14 mouse cellular contexts compared by ENCODE assay signal in the genomic region with DNA sequence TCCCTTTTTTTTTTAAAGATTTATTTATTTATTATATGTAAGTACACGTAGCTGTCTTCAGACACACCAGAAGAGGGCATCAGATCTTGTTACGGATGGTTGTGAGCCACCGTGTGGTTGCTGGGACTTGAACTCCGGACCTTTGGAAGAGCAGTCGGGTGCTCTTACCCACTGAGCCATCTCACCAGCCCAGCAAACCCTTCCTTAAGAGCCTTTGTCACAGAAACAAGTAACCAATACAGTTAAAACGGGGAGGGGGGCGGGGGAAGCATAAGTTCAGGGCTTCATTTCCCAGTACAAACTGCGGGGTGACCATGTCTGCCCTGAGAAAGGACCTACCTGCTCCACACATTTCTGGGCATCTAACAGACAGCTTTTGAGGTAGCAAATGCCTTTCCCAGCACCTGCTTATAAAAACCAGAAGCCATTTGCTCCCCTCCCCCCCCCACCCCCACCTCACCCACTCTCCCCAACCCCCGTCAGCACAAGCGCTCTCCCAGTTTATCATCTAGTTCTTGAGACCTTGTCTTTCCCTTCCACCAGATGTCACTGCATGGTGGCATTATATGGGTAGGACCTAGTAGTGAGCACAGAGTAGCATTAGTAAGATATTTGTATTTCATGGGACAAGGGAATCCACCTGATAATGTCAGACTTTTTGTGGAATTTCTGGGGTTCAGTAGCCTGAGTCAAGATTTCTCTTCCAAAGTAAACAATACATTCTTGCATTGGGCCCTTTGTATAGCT. TPM values are rescaled to one million over a fixed set of nuclear protein-coding genes. Genes with fewer than 3 reads are reported as not detected.
DNase-seq lines count a peak whose midpoint lies in the region; ATAC-seq and TF ChIP-seq lines count a peak whose summit lies in the region.
"Had no signal": no experiment of that assay in that cellular context is flagged by ENCODE, and none has a peak within 500 bp of the region (broad histone marks: within the 10 kb centered on the region; RNA-seq: fewer than 3 reads in every experiment).

No protein-coding gene starts in this region.

- H3K36me3 ChIP-seq in kidney, postnatal 0 days (ENCODE audit: insufficient read depth, low read length), result 0 out of 2 replicates have a peak, but pooled peaks cover 4% of the 10 kb centered on the region
- H3K36me3 ChIP-seq in thymus, adult 2 months (ENCODE audit: control insufficient read depth, insufficient read depth, low read length), result peaks cover 8% of the 10 kb centered on the region
- no peaks in the 10 kb centered on the region for H3K36me3 ChIP-seq in splenic B cell, adult 2 months (ENCODE audit: control insufficient read depth, insufficient read depth, low read length, poor library complexity, severe bottlenecking)

- no peak overlapping the region for H3K9ac ChIP-seq in kidney, postnatal 0 days (ENCODE audit: low read depth, low read length)
- H3K9ac ChIP-seq: kidney, embryonic 15.5 days; midbrain, embryonic 12.5 days had no signal

- H3K27ac ChIP-seq in kidney, postnatal 0 days, result no peak overlapping the region
- no peak overlapping the region for H3K27ac ChIP-seq in thymus, adult 2 months (ENCODE audit: control insufficient read depth, insufficient read depth, low read length)
- H3K27ac ChIP-seq: hindbrain, embryonic 10.5 days; kidney, embryonic 15.5 days; midbrain, embryonic 12.5 days had no signal

- ATAC-seq in kidney, postnatal 0 days (replicated peaks; ENCODE audit: low FRiP score, low read depth), result no peak

- TF ChIP-seq CTCF in kidney, postnatal 0 days (IDR thresholded peaks at IDR 0.05; ENCODE audit: low read depth), result peak; percentile 53; the same call in 1 of the 2 replicates
- TF ChIP-seq CTCF in thymus, adult 2 months (IDR thresholded peaks at IDR 0.05; ENCODE audit: borderline replicate concordance, control insufficient read depth, extremely low read depth, insufficient read depth, low read length, poor library complexity), result no peak

- WGBS in kidney, postnatal 0 days, result 44% methylated on average over 10 of the region's 10 CpGs
- 39% methylated on average over 10 of the region's 10 CpGs for WGBS in thymus, adult 2 months

- H3K4me3 ChIP-seq in kidney, postnatal 0 days (replicated peaks; ENCODE audit: low read depth, low read length), result no peak overlapping the region
- no peak overlapping the region for H3K4me3 ChIP-seq in thymus, adult 2 months (ENCODE audit: control insufficient read depth, insufficient read depth, low read length)
- H3K4me3 ChIP-seq: hindbrain, embryonic 10.5 days; kidney, embryonic 15.5 days; midbrain, embryonic 12.5 days had no signal

- TF ChIP-seq POLR2A in thymus, adult 2 months (IDR thresholded peaks at IDR 0.05; ENCODE audit: control insufficient read depth, extremely low read depth, insufficient read depth, low read length, poor library complexity), result no peak

- no peak overlapping the region for H3K4me2 ChIP-seq in kidney, postnatal 0 days (ENCODE audit: low read length)
- H3K4me2 ChIP-seq: kidney, embryonic 15.5 days; midbrain, embryonic 12.5 days had no signal

- peak; percentile 34 for DNase-seq in embryo, embryonic 10 days (ENCODE audit: low spot score)
- no peak for DNase-seq in embryo, embryonic 10.5 days (ENCODE audit: low spot score)
- DNase-seq in kidney, postnatal 0 days (ENCODE audit: low spot score), result peak; percentile 61
- DNase-seq in kidney, postnatal 4 days, result no peak
- peak; percentile 16 for DNase-seq in thymus, postnatal 0 days (ENCODE audit: low spot score)
- no peak for DNase-seq in thymus, adult 2 months
- peak; percentile 43 for DNase-seq in splenic B cell, adult 2 months (ENCODE audit: low read depth, low spot score)
- DNase-seq in left cerebral cortex, postnatal 4 days, result no peak
- DNase-seq: liver had no signal

- no peaks in the 10 kb centered on the region for H3K9me3 ChIP-seq in kidney, postnatal 0 days (replicated peaks; ENCODE audit: low read length)
- H3K9me3 ChIP-seq: hindbrain, embryonic 10.5 days; kidney, embryonic 15.5 days; midbrain, embryonic 12.5 days had no signal

- no peaks in the 10 kb centered on the region for H3K4me1 ChIP-seq in kidney, postnatal 0 days (replicated peaks; ENCODE audit: insufficient read depth, low read length)
- H3K4me1 ChIP-seq in thymus, adult 2 months (replicated peaks; ENCODE audit: control insufficient read depth, insufficient read depth, low read length), result no peaks in the 10 kb centered on the region
- H3K4me1 ChIP-seq: midbrain, embryonic 12.5 days had no signal

- H3K27me3 ChIP-seq in kidney, postnatal 0 days (ENCODE audit: insufficient read depth, low read length), result no peaks in the 10 kb centered on the region
- no peaks in the 10 kb centered on the region for H3K27me3 ChIP-seq in thymus, adult 2 months (ENCODE audit: control insufficient read depth, insufficient read depth, low read length)
- H3K27me3 ChIP-seq in splenic B cell, adult 2 months (ENCODE audit: control insufficient read depth, insufficient read depth, low read length, poor library complexity, severe bottlenecking), result no peaks in the 10 kb centered on the region

- intact Hi-C loops in left cerebral cortex, postnatal 4 days (cut with DNase I), result loop anchor here (2.0 to 5.0 kb wide), 3 partner anchors 73 to 849 kb away; partner anchors contain the start of genes Mrps23 and Srsf1

RNA-seq across cellular contexts. Expression of gene Dynll2, which starts 13.6 kb away (rescaled TPM):
- 24.0 and 24.7 TPM in 2 replicates for polyA plus RNA-seq in kidney, postnatal 0 days (2015; fragmentation: Nextera tagmentation; extraction: Ambion mirVana)
- 23.1 and 26.6 TPM in 2 replicates for polyA plus RNA-seq in thymus, postnatal 0 days (2015; fragmentation: Nextera tagmentation; extraction: Ambion mirVana)
- 60.7 and 69.7 TPM in 2 replicates for polyA plus RNA-seq in thymus, adult 2 months (2012; rRNA removed)
- 100 to 1,000 TPM; 311 to 328 TPM for total RNA-seq in left cerebral cortex, postnatal 4 days (2021)

RNA-seq across cellular contexts. Expression of gene Olfr464, which starts 53.0 kb away (rescaled TPM):
- not detected in 2 replicates for polyA plus RNA-seq in kidney, postnatal 0 days (2015; fragmentation: Nextera tagmentation; extraction: Ambion mirVana)
- polyA plus RNA-seq in thymus, postnatal 0 days (2015; fragmentation: Nextera tagmentation; extraction: Ambion mirVana), result 0.13 TPM in 1 of 2 replicates, not detected in the other
- polyA plus RNA-seq in thymus, adult 2 months (2012; rRNA removed), result 0.27 and 0.28 TPM in 2 replicates
- total RNA-seq in left cerebral cortex, postnatal 4 days (2021), result not detected
- total RNA-seq: layer of hippocampus, postnatal 36 days had no signal
- polyA plus RNA-seq: hindbrain, embryonic 10.5 days; kidney, embryonic 15.5 days; midbrain, embryonic 12.5 days; small intestine, adult 2 months had no signal

Comparison
In these comparisons a context has a peak if more than half of its experiments do, and no peak if none do; other contexts are left out.
1. DNase-seq: peak in embryo, embryonic 10 days (single experiment), kidney, postnatal 0 days (single experiment), thymus, postnatal 0 days (single experiment) and splenic B cell, adult 2 months (single experiment); none in embryo, embryonic 10.5 days (single experiment), kidney, postnatal 4 days (0 of 2), thymus, adult 2 months (single experiment) and left cerebral cortex, postnatal 4 days (single experiment).